Mouse (Mus musculus): ENCODE data around the gene Sdk2. TPM values are rescaled to one million over a fixed set of nuclear protein-coding genes. Genes with fewer than 3 reads are reported as not detected.

The Sdk2 gene
- polyA plus RNA-seq, 1 experiment from 2014 or later = 2.7 TPM

GRCm38 (mm10) chr11:113767285-113767684 lies 299.6 kb downstream of the Sdk2 start:
- peak overlapping the region; percentile 81 for H3K27ac ChIP-seq
- H3K9me3 ChIP-seq = no peaks in the 10 kb centered on the region
- H3K4me3 ChIP-seq = no peak overlapping the region
- 0 out of 2 replicates have a peak overlapping the region, but pooled peaks have one; percentile 16 for H3K4me2 ChIP-seq
- WGBS = 45% methylated on average over 8 of the region's 8 CpGs
- no peak overlapping the region for H3K9ac ChIP-seq
- H3K36me3 ChIP-seq = no peaks in the 10 kb centered on the region
- H3K4me1 ChIP-seq = peaks cover 35% of the 10 kb centered on the region
- ATAC-seq (ENCODE audit: borderline replicate concordance, extremely low read depth, low FRiP score, low TSS enrichment) = no peak
- H3K27me3 ChIP-seq = no peaks in the 10 kb centered on the region

- Histone ChIP-seq H3K9ac (no peak overlapping the region), H3K27ac (peak overlapping the region; percentile 81), H3K36me3 (no peaks in the 10 kb centered on the region), H3K27me3 (no peaks in the 10 kb centered on the region), H3K9me3 (no peaks in the 10 kb centered on the region), H3K4me2 (0 out of 2 replicates have a peak overlapping the region, but pooled peaks have one; percentile 1), H3K4me3 (no peak overlapping the region), H3K4me1 (peaks cover 35% of the 10 kb centered on the region)
- 28% methylated on average over 10 of the region's 10 CpGs for WGBS
- ATAC-seq (ENCODE audit: borderline replicate concordance, extremely low read depth, low FRiP score, low TSS enrichment) = peak; percentile 80
These were observed 300.4 kb downstream of the Sdk2 start for GRCm38 (mm10) chr11:113766284-113766985.

GRCm38 (mm10) chr11:113764132-113764849 lies 302.6 kb downstream of the Sdk2 start:
- H3K4me3 ChIP-seq = no peak overlapping the region
- no peaks in the 10 kb centered on the region for H3K27me3 ChIP-seq
- H3K9ac ChIP-seq = no peak overlapping the region
- no peak overlapping the region for H3K4me2 ChIP-seq
- H3K4me1 ChIP-seq = peaks cover 35% of the 10 kb centered on the region
- no peak overlapping the region for H3K27ac ChIP-seq
- WGBS = 75% methylated on average over 6 of the region's 6 CpGs
- H3K36me3 ChIP-seq = no peaks in the 10 kb centered on the region
- no peak for ATAC-seq (ENCODE audit: borderline replicate concordance, extremely low read depth, low FRiP score, low TSS enrichment)
- H3K9me3 ChIP-seq = no peaks in the 10 kb centered on the region

- Histone ChIP-seq H3K27ac (no peak overlapping the region), H3K27me3 (no peaks in the 10 kb centered on the region), H3K9ac (no peak overlapping the region), H3K4me2 (no peak overlapping the region), H3K9me3 (no peaks in the 10 kb centered on the region), H3K4me3 (no peak overlapping the region), H3K36me3 (no peaks in the 10 kb centered on the region), H3K4me1 (peaks cover 35% of the 10 kb centered on the region)
- no peak for ATAC-seq (ENCODE audit: borderline replicate concordance, extremely low read depth, low FRiP score, low TSS enrichment)
- 14% methylated on average over 5 of the region's 5 CpGs for WGBS
These were observed 303.4 kb downstream of the Sdk2 start for GRCm38 (mm10) chr11:113763449-113763848.

GRCm38 (mm10) chr11:113762136-113762797 lies 304.6 kb downstream of the Sdk2 start:
- Histone ChIP-seq H3K9ac (no peak overlapping the region), H3K4me2 (no peak overlapping the region), H3K36me3 (no peaks in the 10 kb centered on the region), H3K9me3 (no peaks in the 10 kb centered on the region), H3K4me1 (peaks cover 29% of the 10 kb centered on the region), H3K4me3 (no peak overlapping the region), H3K27ac (no peak overlapping the region), H3K27me3 (no peaks in the 10 kb centered on the region)
- WGBS = 60% methylated on average over 8 of the region's 8 CpGs
- no peak for ATAC-seq (ENCODE audit: borderline replicate concordance, extremely low read depth, low FRiP score, low TSS enrichment)

GRCm38 (mm10) chr11:113761646-113762045 lies 305.2 kb downstream of the Sdk2 start:
- Histone ChIP-seq H3K9me3 (no peaks in the 10 kb centered on the region), H3K36me3 (no peaks in the 10 kb centered on the region), H3K4me3 (no peak overlapping the region), H3K27me3 (no peaks in the 10 kb centered on the region), H3K4me1 (peaks cover 23% of the 10 kb centered on the region), H3K4me2 (no peak overlapping the region), H3K9ac (no peak overlapping the region), H3K27ac (no peak overlapping the region)
- WGBS = 62% methylated on average over 7 of the region's 7 CpGs
- ATAC-seq (ENCODE audit: borderline replicate concordance, extremely low read depth, low FRiP score, low TSS enrichment) = no peak; the same call in 1 of the 2 replicates

GRCm38 (mm10) chr11:113760476-113760875 lies 306.4 kb downstream of the Sdk2 start:
- Histone ChIP-seq H3K27ac (no peak overlapping the region), H3K9me3 (no peaks in the 10 kb centered on the region), H3K4me3 (no peak overlapping the region), H3K27me3 (no peaks in the 10 kb centered on the region), H3K36me3 (no peaks in the 10 kb centered on the region), H3K4me2 (no peak overlapping the region), H3K4me1 (peaks cover 12% of the 10 kb centered on the region), H3K9ac (no peak overlapping the region)
- 42% methylated on average over 7 of the region's 7 CpGs for WGBS
- ATAC-seq (ENCODE audit: borderline replicate concordance, extremely low read depth, low FRiP score, low TSS enrichment) = no peak

GRCm38 (mm10) chr11:113758851-113759250 lies 308.0 kb downstream of the Sdk2 start:
- Histone ChIP-seq H3K9ac (no peak overlapping the region), H3K4me1 (peaks cover 9% of the 10 kb centered on the region), H3K4me3 (no peak overlapping the region), H3K4me2 (no peak overlapping the region), H3K27me3 (no peaks in the 10 kb centered on the region), H3K9me3 (no peaks in the 10 kb centered on the region), H3K27ac (no peak overlapping the region), H3K36me3 (no peaks in the 10 kb centered on the region)
- 92% methylated on average over 5 of the region's 5 CpGs for WGBS
- ATAC-seq (ENCODE audit: borderline replicate concordance, extremely low read depth, low FRiP score, low TSS enrichment) = no peak

- peaks cover 12% of the 10 kb centered on the region for H3K4me1 ChIP-seq
- H3K27ac ChIP-seq = no peak overlapping the region
- 81% methylated on average over 12 of the region's 12 CpGs for WGBS
- no peak overlapping the region for H3K4me2 ChIP-seq
- no peaks in the 10 kb centered on the region for H3K36me3 ChIP-seq
- no peak for ATAC-seq (ENCODE audit: borderline replicate concordance, extremely low read depth, low FRiP score, low TSS enrichment)
- no peak overlapping the region for H3K9ac ChIP-seq
- H3K9me3 ChIP-seq = no peaks in the 10 kb centered on the region
- no peaks in the 10 kb centered on the region for H3K27me3 ChIP-seq
- H3K4me3 ChIP-seq = no peak overlapping the region
These were observed 310.3 kb downstream of the Sdk2 start for GRCm38 (mm10) chr11:113756578-113756977.

- Histone ChIP-seq H3K4me2 (no peak overlapping the region), H3K9ac (no peak overlapping the region), H3K27ac (no peak overlapping the region), H3K27me3 (no peaks in the 10 kb centered on the region), H3K4me1 (peaks cover 12% of the 10 kb centered on the region), H3K4me3 (no peak overlapping the region), H3K9me3 (no peaks in the 10 kb centered on the region), H3K36me3 (no peaks in the 10 kb centered on the region)
- WGBS = 65% methylated on average over 14 of the region's 14 CpGs
- no peak for ATAC-seq (ENCODE audit: borderline replicate concordance, extremely low read depth, low FRiP score, low TSS enrichment)
These were observed 311.0 kb downstream of the Sdk2 start for GRCm38 (mm10) chr11:113755878-113756277.

GRCm38 (mm10) chr11:113754845-113755244 lies 312.0 kb downstream of the Sdk2 start:
- H3K9me3 ChIP-seq = no peaks in the 10 kb centered on the region
- no peak for ATAC-seq (ENCODE audit: borderline replicate concordance, extremely low read depth, low FRiP score, low TSS enrichment)
- 66% methylated on average over 9 of the region's 9 CpGs for WGBS
- no peak overlapping the region for H3K4me3 ChIP-seq
- H3K27me3 ChIP-seq = no peaks in the 10 kb centered on the region
- H3K4me2 ChIP-seq = no peak overlapping the region
- no peaks in the 10 kb centered on the region for H3K36me3 ChIP-seq
- H3K27ac ChIP-seq = no peak overlapping the region
- peaks cover 14% of the 10 kb centered on the region for H3K4me1 ChIP-seq
- no peak overlapping the region for H3K9ac ChIP-seq

Measured in lung, embryonic 15.5 days (tissue).